Mouse (Mus musculus) CH12.LX (cell line): ENCODE data around the gene Tmtc1.

ENCODE experiments used
- CTCF ChIP-seq, 2 experiments: IDR thresholded peaks in 1 of 2; conservative IDR thresholded peaks in 1 of 2; 2 replicates each; pipeline ENCODE4 v1.5.1; 2011 to 2012; ENCODE audit warnings: low read depth in 2 of 2, low read length in 2 of 2, improper control_type of control experiment in 1 of 2, inconsistent platforms in 1 of 2, mild to moderate bottlenecking in 1 of 2, moderate library complexity in 1 of 2
- EP300 ChIP-seq: IDR thresholded peaks from 2 replicates; pipeline ENCODE4 v1.6.1; 2011; ENCODE audit warnings: low read length, improper control_type of control experiment
- HCFC1 ChIP-seq: IDR thresholded peaks from 2 replicates; pipeline ENCODE4 v1.6.1; 2012; ENCODE audit warnings: low read depth, mild to moderate bottlenecking, inconsistent platforms, low read length, improper control_type of control experiment
- KAT2A ChIP-seq: IDR thresholded peaks from 2 replicates; pipeline ENCODE4 v1.6.1; 2012; ENCODE audit warnings: low read length, improper control_type of control experiment, inconsistent platforms; ENCODE audit not compliant: insufficient replicate concordance
- MAFK ChIP-seq: IDR thresholded peaks from 2 replicates; pipeline ENCODE4 v1.6.1; 2011; ENCODE audit warnings: low read length, improper control_type of control experiment; ENCODE audit not compliant: insufficient replicate concordance
- MAX ChIP-seq: IDR thresholded peaks from 2 replicates; pipeline ENCODE4 v1.6.1; 2011; ENCODE audit warnings: low read length, improper control_type of control experiment
- MEF2A ChIP-seq: IDR thresholded peaks from 2 replicates; pipeline ENCODE4 v1.6.1; 2014; ENCODE audit warnings: low read depth, mild to moderate bottlenecking, inconsistent platforms, low read length, improper control_type of control experiment, borderline replicate concordance
- MXI1 ChIP-seq: IDR thresholded peaks from 2 replicates; pipeline ENCODE4 v1.6.1; 2011; ENCODE audit warnings: mild to moderate bottlenecking, low read depth, low read length, improper control_type of control experiment
- POLR2A ChIP-seq: IDR thresholded peaks from 2 replicates; pipeline ENCODE4 v1.6.1; 2011; ENCODE audit warnings: low read depth, mild to moderate bottlenecking, improper control_type of control experiment, low read length
- ZKSCAN1 ChIP-seq: IDR thresholded peaks from 2 replicates; pipeline ENCODE4 v1.6.1; 2012; ENCODE audit warnings: low read depth, inconsistent platforms, low read length, improper control_type of control experiment, borderline replicate concordance

DNA sequence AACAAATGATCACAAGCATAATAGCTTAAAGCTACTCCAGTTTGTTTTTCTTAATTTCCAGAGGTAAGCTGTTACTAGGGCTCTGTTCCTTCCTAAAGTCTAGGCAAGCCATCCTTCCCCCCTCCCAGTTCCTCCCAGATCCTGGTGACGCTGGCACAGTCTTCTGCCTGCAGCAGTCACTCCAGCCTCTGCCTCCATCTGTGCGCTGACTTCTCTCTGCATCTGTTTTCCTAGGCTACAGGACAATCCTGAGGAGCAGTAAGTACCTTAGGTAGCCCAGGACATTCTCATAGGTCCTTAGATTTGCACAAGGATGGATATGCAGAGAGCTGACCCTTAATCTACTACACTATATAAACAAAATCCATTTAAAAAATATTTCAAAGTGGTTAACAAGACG is 81.7 kb downstream of the Tmtc1 start:
- TF ChIP-seq ZKSCAN1 (no peak), EP300 (no peak), HCFC1 (no peak), MEF2A (no peak), CTCF (conservative IDR thresholded peaks at IDR 0.05 in 1 of 2, IDR thresholded peaks at IDR 0.05 in 1 of 2; ENCODE audit: low read depth in 2 of 2, low read length in 2 of 2) (no peak), POLR2A (no peak), MXI1 (no peak), MAFK (no peak), MAX (no peak), KAT2A (no peak)
